Mouse (Mus musculus) C2C12 (cell line): ENCODE data around the gene Tekt1.

Source experiments
- CEBPB ChIP-seq: IDR thresholded peaks from one replicate; pipeline ENCODE4 v1.6.1; 2011; ENCODE audit warnings: low read depth, mild to moderate bottlenecking, control low read depth, moderate library complexity
- CTCF ChIP-seq: IDR thresholded peaks from one replicate; pipeline ENCODE4 v1.5.1; 2011; ENCODE audit not compliant: control insufficient read depth, insufficient read depth, insufficient read length
- FOSL1 ChIP-seq: IDR thresholded peaks from one replicate; pipeline ENCODE4 v1.8.0; 2011; ENCODE audit warnings: mild to moderate bottlenecking, low read length; ENCODE audit not compliant: poor library complexity, insufficient read depth, severe bottlenecking
- MAX ChIP-seq: IDR thresholded peaks from one replicate; pipeline ENCODE4 v1.6.1; 2011; ENCODE audit warnings: mild to moderate bottlenecking, control low read depth
- MYOD1 ChIP-seq: IDR thresholded peaks from one replicate; pipeline ENCODE4 v1.6.1; 2011; ENCODE audit warnings: low read depth; ENCODE audit not compliant: control insufficient read depth, insufficient read length
- MYOG ChIP-seq: IDR thresholded peaks from one replicate; pipeline ENCODE4 v1.6.1; 2011; ENCODE audit not compliant: control insufficient read depth, insufficient read length; ENCODE audit errors: extremely low read depth
- USF1 ChIP-seq: IDR thresholded peaks from one replicate; pipeline ENCODE4 v1.6.1; 2011; ENCODE audit warnings: low read depth, mild to moderate bottlenecking, control low read depth, moderate library complexity

GRCm38 (mm10) chr11:72411093-72411921, 49.1 kb upstream of the Tekt1 start, which contains the start of gene Smtnl2:
- TF ChIP-seq CTCF (no peak), USF1 (no peak), MYOD1 (no peak), CEBPB (no peak), MAX (no peak), MYOG (no peak), FOSL1 (no peak)
